Mouse (Mus musculus) kidney, embryonic 14.5 days (tissue): ENCODE measurements at regions not wholly inside any gene's neighbourhood (a gene's known extent, or its start where the extent isn't known, plus 50 kb on each side); places are given as distances from the start of the nearest gene placed in this dataset.

Experiments
- ATAC-seq: fragments of 200-750 bp; cut with Nextera tagmentation; 2 replicates; pipeline ENCODE4 v1.8.0; 2017; ENCODE audit warnings: moderate number of reproducible peaks, mild to moderate bottlenecking, moderate TSS enrichment, moderate library complexity; ENCODE audit not compliant: low FRiP score, low TSS enrichment
- H3K27ac ChIP-seq: fragments of 300-500 bp; sonication (generic); 2 replicates; pipeline ENCODE4 v1.5.1; 2014; ENCODE audit warnings: low read depth, mild to moderate bottlenecking, low read length, moderate library complexity, mixed read lengths
- H3K27me3 ChIP-seq: fragments of 300-500 bp; sonication (generic); 2 replicates; pipeline ENCODE4 v1.6.1; 2014; ENCODE audit warnings: mild to moderate bottlenecking, low read length; ENCODE audit not compliant: control insufficient read depth, insufficient read depth
- H3K36me3 ChIP-seq: fragments of 300-500 bp; sonication (generic); 2 replicates; pipeline ENCODE4 v1.6.1; 2014; ENCODE audit warnings: low read length, mixed read lengths; ENCODE audit not compliant: control insufficient read depth, insufficient read depth
- H3K4me1 ChIP-seq: fragments of 300-500 bp; sonication (generic); 2 replicates; pipeline ENCODE4 v1.6.1; 2014; ENCODE audit warnings: low read length, mixed read lengths; ENCODE audit not compliant: control insufficient read depth, insufficient read depth
- H3K4me2 ChIP-seq: fragments of 300-500 bp; sonication (generic); replicated peaks from 2 replicates; pipeline ENCODE4 v1.6.1; 2014; ENCODE audit warnings: low read depth, mild to moderate bottlenecking, low read length
- H3K4me3 ChIP-seq: fragments of 300-500 bp; sonication (generic); 2 replicates; pipeline ENCODE4 v1.5.1; 2014; ENCODE audit warnings: mild to moderate bottlenecking, low read length
- H3K9ac ChIP-seq: fragments of 300-500 bp; sonication (generic); 2 replicates; pipeline ENCODE4 v1.6.1; 2014; ENCODE audit warnings: low read depth, mild to moderate bottlenecking, low read length, moderate library complexity
- H3K9me3 ChIP-seq: fragments of 300-500 bp; sonication (generic); 2 replicates; pipeline ENCODE4 v1.6.1; 2016; ENCODE audit warnings: low read length; ENCODE audit not compliant: control insufficient read depth
- WGBS: fragments of 180-500 bp; shearing (Covaris S2); extraction: QIAGEN DNeasy Blood & Tissue Kit; methylation state at CpG from one replicate; pipeline ENCODE4 v1.1.7; 2014; 5-methylcytosine and 5-hydroxymethylcytosine counted together

DNA sequence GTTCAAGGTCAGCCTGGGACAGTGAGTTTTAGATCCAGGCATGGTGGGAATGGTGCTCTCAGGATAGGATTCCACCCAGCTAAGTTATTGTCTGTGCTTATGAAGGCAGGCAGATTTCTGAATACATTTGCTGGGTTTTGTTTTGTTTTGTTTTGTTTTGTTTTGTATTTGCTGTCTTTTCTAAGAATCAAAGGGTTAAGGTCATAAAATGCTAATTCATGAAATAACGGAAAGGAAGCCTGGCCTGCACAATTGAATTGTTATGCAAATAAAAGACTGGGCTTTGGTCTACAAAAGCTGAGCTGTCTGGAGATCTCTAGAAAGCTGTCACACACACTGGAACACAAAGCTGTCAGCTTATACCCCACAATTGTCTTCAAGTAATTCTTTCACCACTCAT lies 521.7 kb downstream of the Gpam start:
- Histone ChIP-seq H3K36me3 (no peaks in the 10 kb centered on the region), H3K27ac (no peak overlapping the region), H3K4me3 (no peak overlapping the region), H3K4me1 (no peaks in the 10 kb centered on the region), H3K27me3 (no peaks in the 10 kb centered on the region), H3K9me3 (no peaks in the 10 kb centered on the region), H3K4me2 (no peak overlapping the region), H3K9ac (no peak overlapping the region)
- no peak for ATAC-seq
- 81% methylated on average over 1 of the region's 1 CpGs for WGBS

DNA sequence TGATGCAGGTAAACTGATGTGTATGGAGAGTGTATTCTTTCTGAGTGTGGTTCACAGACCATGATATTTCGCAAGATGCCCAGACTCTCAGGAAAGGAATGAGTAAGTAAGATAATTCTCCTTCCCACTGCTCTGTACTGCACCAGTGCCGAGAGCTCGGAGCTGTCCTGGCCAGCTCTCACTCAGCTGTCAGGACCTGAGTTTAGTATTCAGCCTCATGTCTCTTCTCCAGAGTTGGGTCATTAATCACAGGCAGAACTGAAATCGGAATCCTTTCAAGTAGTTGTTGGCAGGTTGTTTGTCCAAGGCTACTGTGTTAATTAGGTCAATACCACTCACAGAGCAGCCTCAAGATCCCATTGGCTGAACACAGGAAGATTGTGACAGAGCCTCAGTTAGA lies 510.1 kb downstream of the Gpam start:
- Histone ChIP-seq H3K4me3 (no peak overlapping the region), H3K27me3 (no peaks in the 10 kb centered on the region), H3K4me1 (peaks cover 8% of the 10 kb centered on the region; the same call in 1 of the 2 replicates), H3K27ac (no peak overlapping the region), H3K4me2 (no peak overlapping the region), H3K9ac (no peak overlapping the region), H3K9me3 (0 out of 2 replicates have a peak, but pooled peaks cover 4% of the 10 kb centered on the region), H3K36me3 (no peaks in the 10 kb centered on the region)
- 21% methylated on average over 4 of the region's 4 CpGs for whole genome bisulfite sequencing
- ATAC-seq = peak; percentile 87
